Mouse (Mus musculus) ES-E14 (cell line): ENCODE results near the gene Fam185a. TPM values are rescaled to one million over a fixed set of nuclear protein-coding genes. Genes with fewer than 3 reads are reported as not detected.

ENCODE experiments used
- DNase-seq: peaks from one replicate; pipeline ENCODE4 v3.0.0-alpha.2; 2013; ENCODE audit warnings: low read depth, low spot score
- H3K27ac ChIP-seq: 2 replicates; pipeline ENCODE4 v1.5.1; 2012; ENCODE audit warnings: low read depth, mild to moderate bottlenecking, low read length, moderate library complexity, mixed read lengths; ENCODE audit not compliant: poor library complexity, insufficient read depth, severe bottlenecking
- H3K36me3 ChIP-seq: 2 replicates; pipeline ENCODE4 v1.6.1; 2012; ENCODE audit warnings: mild to moderate bottlenecking, low read length, moderate library complexity, mixed read lengths; ENCODE audit not compliant: control insufficient read depth, poor library complexity, insufficient read depth, severe bottlenecking
- H3K4me1 ChIP-seq, 2 experiments: fragments of 150-350 bp in 1 of 2; sonication (generic) in 1 of 2; 2 replicates each; pipeline ENCODE4 v1.6.1; 2012; ENCODE audit warnings: low read length in 2 of 2, mild to moderate bottlenecking in 1 of 2, mixed read lengths in 1 of 2; ENCODE audit not compliant: control insufficient read depth in 2 of 2, insufficient read depth in 2 of 2, poor library complexity in 1 of 2
- H3K4me3 ChIP-seq, 2 experiments: fragments of 150-350 bp in 1 of 2; sonication (generic) in 1 of 2; 2 replicates each; pipeline ENCODE4 v1.5.1; 2012; ENCODE audit warnings: low read length in 2 of 2, low read depth in 1 of 2, mild to moderate bottlenecking in 1 of 2, mixed read lengths in 1 of 2; ENCODE audit not compliant: insufficient read depth in 1 of 2, poor library complexity in 1 of 2, severe bottlenecking in 1 of 2
- H3K9ac ChIP-seq: 2 replicates; pipeline ENCODE4 v1.6.1; 2012; ENCODE audit warnings: low read depth, mild to moderate bottlenecking, low read length, mixed read lengths; ENCODE audit not compliant: poor library complexity, insufficient read depth, severe bottlenecking
- H3K9me3 ChIP-seq: fragments of 150-350 bp; sonication (generic); 2 replicates; pipeline ENCODE4 v1.6.1; 2012; ENCODE audit warnings: low read depth, mild to moderate bottlenecking, low read length; ENCODE audit not compliant: control insufficient read depth, insufficient read depth
- CHD2 ChIP-seq: IDR thresholded peaks from 2 replicates; pipeline ENCODE4 v1.6.1; 2014; ENCODE audit warnings: mild to moderate bottlenecking, low read depth, low read length, inconsistent platforms
- HCFC1 ChIP-seq: IDR thresholded peaks from 2 replicates; pipeline ENCODE4 v1.6.1; 2012; ENCODE audit warnings: low read length, inconsistent platforms, borderline replicate concordance; ENCODE audit not compliant: insufficient read depth
- MAFK ChIP-seq: IDR thresholded peaks from 2 replicates; pipeline ENCODE4 v1.6.1; 2014; ENCODE audit warnings: mild to moderate bottlenecking, low read depth, low read length, inconsistent platforms; ENCODE audit not compliant: insufficient read depth
- ZC3H11A ChIP-seq: IDR thresholded peaks from 2 replicates; pipeline ENCODE4 v1.6.1; 2012; ENCODE audit warnings: low read depth, mild to moderate bottlenecking, inconsistent platforms, low read length, borderline replicate concordance
- ZNF384 ChIP-seq: IDR thresholded peaks from 2 replicates; pipeline ENCODE4 v1.6.1; 2012; ENCODE audit warnings: low read depth, low read length, inconsistent platforms
- in situ Hi-C, 2 experiments: fragments of 600-800 bp; cut with MboI; formaldehyde crosslinking; loops; one replicate each; pipeline ENCODE4 v1.15.1; 2025; ENCODE audit warnings: low sequenced_read_pairs in 2 of 2, inconsistent platforms in 1 of 2; ENCODE audit not compliant: unreplicated experiment in 2 of 2
- total RNA-seq: library from RNA; depleted of rRNA; stranded (reverse); fragments of 300-350 nt; gene quantifications from 2 replicates; pipeline ENCODE4 v1.2.3, GENCODE M21; 2012

The Fam185a gene
- total RNA-seq, 1 experiment: 14.1 TPM

GRCm38 (mm10) chr5:21414116-21414820 is 10.5 kb upstream of the Fam185a start:
- DNase-seq: peak; percentile 34
- TF ChIP-seq MAFK (no peak), HCFC1 (no peak), ZNF384 (no peak), ZC3H11A (no peak), CHD2 (no peak)
- no peaks in the 10 kb centered on the region for H3K9me3 ChIP-seq
- no peak overlapping the region for H3K9ac ChIP-seq
- H3K4me1 ChIP-seq: 0 out of 4 replicates have a peak, but pooled peaks cover 0 to 2% of the 10 kb centered on the region in 2 experiments
- in situ Hi-C loops: loop anchor here in 1 of 2 experiments (10.0 kb wide), 1 partner anchor 149 kb away; no protein-coding TSS in a partner anchor
- H3K27ac ChIP-seq: no peak overlapping the region
- no peak overlapping the region for H3K4me3 ChIP-seq
- no peaks in the 10 kb centered on the region for H3K36me3 ChIP-seq

- TF ChIP-seq MAFK (no peak), ZC3H11A (no peak), CHD2 (no peak), HCFC1 (no peak), ZNF384 (no peak)
- Histone ChIP-seq H3K27ac (no peak overlapping the region), H3K9me3 (no peaks in the 10 kb centered on the region), H3K9ac (no peak overlapping the region), H3K4me1 (0 out of 4 replicates have a peak, but pooled peaks cover 0 to 2% of the 10 kb centered on the region in 2 experiments), H3K36me3 (no peaks in the 10 kb centered on the region), H3K4me3 (no peak overlapping the region)
- in situ Hi-C loops: loop anchor here in 1 of 2 experiments (10.0 kb wide), 1 partner anchor 154 kb away; no protein-coding TSS in a partner anchor
- DNase-seq: no peak
These were observed 6.1 kb upstream of the Fam185a start for GRCm38 (mm10) chr5:21418613-21419012.

DNA sequence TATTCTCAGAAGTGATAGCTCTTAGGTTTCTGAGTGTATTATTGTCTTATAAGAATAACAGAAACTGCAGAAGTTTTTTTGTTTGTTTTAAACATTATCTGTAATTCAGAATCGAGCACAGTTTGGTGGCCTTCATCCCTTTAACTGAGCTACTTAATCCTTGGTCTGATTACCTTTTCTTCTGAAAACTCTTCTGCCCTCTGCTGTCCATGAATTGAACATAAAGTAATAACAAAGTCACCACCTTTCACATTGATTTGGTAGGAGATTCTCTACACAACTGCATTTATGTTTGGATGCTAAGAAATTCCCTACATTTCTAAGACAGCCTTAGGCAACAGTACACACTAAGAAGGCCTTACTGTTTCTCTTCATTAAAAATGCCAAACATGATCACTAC is 4.1 kb upstream of the Fam185a start:
- Histone ChIP-seq H3K4me3 (no peak overlapping the region), H3K4me1 (no peaks in the 10 kb centered on the region), H3K27ac (no peak overlapping the region), H3K9ac (no peak overlapping the region), H3K9me3 (no peaks in the 10 kb centered on the region), H3K36me3 (no peaks in the 10 kb centered on the region)
- TF ChIP-seq ZC3H11A: no peak
- TF ChIP-seq MAFK: no peak
- TF ChIP-seq ZNF384: no peak
- no peak for TF ChIP-seq HCFC1
- TF ChIP-seq CHD2: no peak
- no peak for DNase-seq
- in situ Hi-C loops: no loop called here

DNA sequence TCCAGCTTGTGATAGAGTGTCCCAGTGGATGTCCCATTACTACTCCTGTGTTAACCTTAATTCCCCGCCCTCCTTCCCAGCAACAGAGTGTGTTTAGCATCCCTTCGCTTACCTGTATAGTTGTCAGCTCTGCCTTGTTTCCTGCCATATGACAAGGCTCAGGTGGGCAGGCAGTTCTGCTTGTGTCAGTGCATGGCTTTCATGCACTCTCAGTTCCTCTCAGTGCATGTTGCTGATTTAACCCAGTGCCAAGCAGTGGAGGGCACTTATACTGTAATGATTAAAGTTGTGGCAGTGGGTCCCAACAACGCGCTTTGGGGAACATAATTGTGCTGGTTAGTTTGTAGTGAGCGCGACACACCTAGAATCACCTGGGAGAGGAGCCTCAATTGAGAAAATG is 1.9 kb downstream of the Fam185a start:
- in situ Hi-C loops: no loop called here
- Histone ChIP-seq H3K4me1 (no peaks in the 10 kb centered on the region), H3K9ac (no peak overlapping the region; the same call in 1 of the 2 replicates), H3K9me3 (no peaks in the 10 kb centered on the region), H3K4me3 (no peak overlapping the region), H3K36me3 (no peaks in the 10 kb centered on the region), H3K27ac (no peak overlapping the region)
- TF ChIP-seq ZC3H11A (no peak), ZNF384 (no peak), HCFC1 (no peak), MAFK (no peak), CHD2 (no peak)
- DNase-seq: no peak
